Mouse (Mus musculus) heart, postnatal 0 days (tissue): ENCODE measurements around the gene Lyz2.

Source experiments
- CTCF ChIP-seq: IDR thresholded peaks from 2 replicates; pipeline ENCODE4 v1.5.1; 2016; ENCODE audit warnings: antibody characterized with exemption, control low read depth, low read depth
- EP300 ChIP-seq: IDR thresholded peaks from 2 replicates; pipeline ENCODE4 v1.6.1; 2016; ENCODE audit warnings: antibody characterized with exemption, low read depth

- TF ChIP-seq CTCF (peak; percentile 31), EP300 (no peak)
Observed at GRCm38 (mm10) chr10:117272023-117272422, 10.1 kb downstream of the Lyz2 start.
